Mouse (Mus musculus): Measurements from ENCODE around the gene Ctnnd2.
A peak's percentile ranks its signal among the peaks of the same experiment; 100 is the strongest.

Gene Ctnnd2

DNA sequence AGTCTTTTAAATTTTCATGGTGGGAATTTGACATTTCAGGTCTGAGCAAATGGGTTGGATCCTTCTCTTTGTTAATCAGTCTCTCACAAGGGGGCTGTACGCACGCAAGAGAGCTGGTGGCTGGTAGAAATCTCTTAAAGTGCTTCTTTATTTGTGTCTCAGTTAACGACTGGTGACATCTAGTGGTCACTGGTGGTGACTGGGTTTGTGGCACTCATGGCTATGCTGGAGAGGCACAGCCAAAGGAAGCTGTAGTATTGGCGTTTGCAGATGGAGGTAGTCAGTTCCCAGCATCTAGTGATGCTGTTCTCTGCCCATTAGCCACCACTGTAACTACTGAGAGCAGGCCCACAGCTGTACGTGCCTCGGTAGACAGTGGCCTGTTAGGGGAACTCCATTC, 568.3 kb downstream of the Ctnnd2 start:
- peak; percentile 49 for DNase-seq

DNA sequence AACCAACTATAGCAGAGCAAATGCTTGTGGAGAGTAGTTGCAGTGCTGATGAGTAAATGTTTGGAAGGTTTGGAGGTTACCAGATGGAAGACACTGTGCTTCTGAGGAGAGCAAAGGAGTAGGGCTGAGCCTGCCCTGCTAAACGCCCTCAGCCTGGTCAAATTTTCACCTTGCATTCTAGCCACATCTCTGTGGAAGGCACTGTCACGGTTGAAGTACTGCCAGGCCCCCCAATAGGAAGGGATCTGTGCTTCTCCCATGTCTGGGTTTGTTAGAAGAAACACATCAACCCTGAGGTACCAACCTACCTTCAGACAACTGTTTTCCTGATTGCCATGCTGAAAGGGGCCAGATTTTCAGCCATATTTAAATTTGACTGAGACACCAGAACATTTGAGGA, 585.6 kb downstream of the Ctnnd2 start:
- DNase-seq: no peak

DNA sequence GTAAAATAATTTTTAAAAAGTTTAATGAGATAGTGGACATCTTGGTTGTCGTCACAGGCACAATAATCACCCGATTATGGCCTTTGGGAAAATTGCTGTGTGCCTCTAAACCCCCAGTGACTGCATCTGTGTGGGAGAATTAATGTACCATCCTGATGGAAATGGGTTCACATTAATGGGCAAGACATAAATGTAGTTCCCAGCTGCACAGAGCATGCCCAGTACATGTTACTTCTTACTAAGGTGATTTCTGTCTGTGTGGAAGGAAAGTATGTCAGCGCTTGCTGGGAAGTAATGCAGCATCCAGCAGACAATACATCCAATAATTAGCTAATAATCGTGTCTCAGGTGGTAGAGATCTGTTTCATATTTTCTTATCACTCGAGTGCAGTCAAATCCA, 589.8 kb downstream of the Ctnnd2 start:
- no peak for DNase-seq

DNA sequence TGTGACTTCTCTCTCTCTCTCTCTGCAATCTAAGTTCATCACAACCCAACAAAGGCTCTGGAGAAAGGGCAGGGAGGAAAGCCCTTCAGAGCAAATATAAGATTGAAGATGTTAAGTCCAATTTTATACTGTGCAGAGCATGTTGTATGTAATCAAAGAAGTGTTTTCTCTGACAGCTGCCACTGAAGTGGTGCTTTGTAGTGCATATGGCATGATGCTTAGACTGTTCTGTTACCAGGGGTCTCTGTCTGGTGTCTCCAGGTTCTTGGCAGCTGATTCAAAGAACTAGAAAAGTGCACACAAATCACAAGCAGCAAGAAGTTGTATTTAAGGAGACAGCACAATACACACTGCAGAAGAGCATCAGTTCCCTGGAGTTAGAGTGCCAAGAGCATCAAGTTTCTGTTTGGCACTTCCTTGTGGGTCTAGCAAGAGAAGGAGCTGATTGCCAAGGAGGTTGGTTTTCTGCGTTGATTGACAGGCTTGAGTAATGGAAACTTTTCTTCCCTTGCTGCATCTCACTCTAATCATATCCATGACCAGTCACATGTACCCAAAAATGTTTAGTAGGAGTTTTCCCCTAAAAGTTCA, 590.4 kb downstream of the Ctnnd2 start:
- DNase-seq: no peak

DNA sequence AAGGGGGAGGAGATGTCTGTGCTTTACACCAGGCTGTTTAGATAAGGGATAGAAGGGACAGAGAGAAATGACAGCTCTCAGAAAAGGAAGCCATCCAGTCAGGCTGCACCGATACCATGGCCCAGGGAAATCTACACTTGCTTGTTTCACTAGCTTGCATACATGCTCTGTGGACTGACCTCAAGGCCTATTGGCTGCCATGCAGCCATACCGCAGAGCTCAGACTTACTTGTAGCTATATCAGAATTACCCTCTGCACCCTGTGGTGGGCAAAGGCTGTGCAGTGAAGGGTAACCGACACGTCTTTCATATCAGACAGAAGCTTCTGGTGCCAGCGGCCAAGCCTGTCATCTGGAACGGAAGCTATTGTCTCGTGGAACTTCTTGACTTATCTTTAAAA, 604.5 kb downstream of the Ctnnd2 start:
- DNase-seq: no peak

DNA sequence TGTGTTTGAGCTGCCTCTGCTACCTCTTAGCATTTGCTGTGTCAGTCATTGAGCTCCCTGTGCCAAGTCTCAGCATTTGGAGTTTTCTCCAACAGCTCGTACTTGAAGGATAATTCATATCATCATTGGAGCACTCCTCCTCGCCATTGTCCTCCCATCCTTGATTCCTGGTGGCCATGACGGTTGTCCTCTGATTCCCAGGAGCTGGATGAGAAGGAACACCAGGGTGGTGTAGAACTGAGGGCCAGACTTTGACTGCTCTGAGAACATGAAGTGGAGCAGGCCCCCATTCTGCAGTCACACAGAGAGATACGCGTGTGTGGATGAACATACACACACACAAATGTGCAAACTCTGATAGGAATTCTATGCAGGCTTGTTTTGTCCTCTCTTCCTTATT, 605.4 kb downstream of the Ctnnd2 start:
- DNase-seq: no peak

DNA sequence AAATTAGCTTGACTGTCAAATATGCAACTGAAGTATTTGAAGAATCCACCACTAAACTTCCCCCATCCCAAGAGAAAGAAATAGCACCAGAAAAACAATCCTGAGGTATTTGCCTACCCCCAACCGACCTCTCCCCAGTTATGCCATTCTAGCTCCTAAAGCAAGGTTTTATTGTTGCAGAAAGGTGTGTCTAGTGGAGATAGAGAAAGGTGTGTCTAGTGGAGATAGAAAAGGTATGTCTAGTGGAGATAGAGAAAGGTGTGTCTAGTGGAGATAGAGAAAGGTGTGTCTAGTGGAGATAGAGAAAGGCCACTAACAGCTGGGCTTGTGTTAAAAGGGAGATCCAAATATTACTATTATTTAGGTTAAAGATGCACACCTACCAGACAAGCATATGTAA, 607.5 kb downstream of the Ctnnd2 start:
- DNase-seq: no peak

DNA sequence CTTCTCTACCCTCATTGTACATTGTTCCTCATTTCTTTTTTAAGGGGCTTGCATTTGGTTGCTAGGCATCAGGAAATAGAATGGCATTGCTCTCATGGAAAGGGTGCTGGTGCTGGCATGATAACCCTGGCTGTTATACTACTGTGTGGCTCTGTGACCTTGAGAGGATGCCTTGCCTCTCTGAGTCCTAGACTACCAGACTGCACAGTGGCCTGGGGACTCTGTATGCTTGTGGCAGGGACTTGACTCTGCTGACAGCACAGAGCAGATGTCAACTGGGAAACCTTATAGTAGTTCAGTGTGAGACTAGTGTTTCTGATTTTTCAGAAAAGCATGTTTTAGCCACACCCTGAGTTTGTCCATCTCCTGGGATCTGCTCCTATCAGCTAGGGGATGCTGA, 608.6 kb downstream of the Ctnnd2 start:
- DNase-seq: no peak

DNA sequence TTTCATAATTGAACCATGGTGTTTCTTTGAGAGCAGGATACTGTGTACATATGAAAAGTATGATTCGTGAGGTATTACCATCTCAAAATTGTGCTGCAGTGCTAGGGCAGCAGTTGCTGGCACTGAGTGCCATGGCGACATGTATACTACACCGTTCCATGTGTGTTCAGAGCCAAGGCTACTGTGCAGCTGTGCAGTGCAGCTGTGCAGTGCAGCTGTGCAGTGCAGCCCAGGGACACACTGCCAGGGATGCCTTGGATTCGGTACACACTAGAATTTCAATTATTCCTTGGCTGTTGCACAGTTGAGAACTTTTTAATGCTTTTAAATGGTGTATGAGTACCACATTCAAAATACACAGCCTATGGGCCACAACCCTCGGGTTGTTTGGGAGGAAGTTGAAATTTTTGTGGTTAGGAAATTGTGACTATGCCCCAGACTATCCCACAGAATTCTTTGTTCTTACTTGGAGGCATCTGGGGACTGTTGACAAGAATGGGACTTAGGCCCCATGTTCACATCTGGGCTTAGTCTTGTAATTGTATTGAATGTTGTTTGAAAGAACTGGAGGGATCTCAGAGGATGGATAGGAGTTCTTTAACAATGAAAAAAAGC, 613.4 kb downstream of the Ctnnd2 start:
- no peak for DNase-seq

DNA sequence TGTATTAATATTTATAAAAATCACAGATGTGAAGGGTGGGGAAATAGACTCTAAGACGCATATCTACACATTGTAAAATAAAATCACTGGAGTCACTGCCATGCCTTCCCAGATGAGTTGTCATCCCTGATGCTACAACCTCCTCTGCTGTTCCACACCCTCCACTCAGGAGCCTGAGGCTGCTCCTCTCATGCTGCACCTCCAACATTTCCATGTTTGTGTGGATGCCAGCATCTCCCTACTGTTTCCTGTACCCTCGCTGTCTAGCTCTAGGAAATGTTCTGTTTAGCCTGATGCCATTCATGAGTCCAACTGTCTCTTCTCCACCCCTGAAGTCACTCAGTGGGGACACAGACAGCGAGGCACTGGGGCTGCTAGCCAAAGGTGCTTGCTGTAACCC, 620.9 kb downstream of the Ctnnd2 start:
- DNase-seq: no peak

DNA sequence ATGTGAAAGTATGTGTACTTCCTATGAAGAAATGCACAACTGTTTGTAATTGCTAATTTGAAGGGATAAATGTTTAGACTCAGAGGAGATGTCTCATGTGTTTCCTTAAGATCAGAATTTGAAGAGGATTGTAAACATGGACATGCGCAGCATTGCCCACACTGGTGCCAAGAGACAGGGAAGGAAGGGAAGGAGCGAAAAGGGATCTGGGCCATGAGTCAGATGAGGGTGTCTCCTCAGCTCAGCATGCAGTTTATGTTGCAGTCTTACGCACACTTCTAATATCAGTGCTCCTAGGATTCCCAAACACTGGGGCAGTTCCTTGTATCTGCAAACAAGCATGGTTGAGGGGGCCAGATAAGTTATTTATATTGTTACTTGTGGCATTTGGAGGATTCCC, 623.3 kb downstream of the Ctnnd2 start:
- DNase-seq: no peak

DNA sequence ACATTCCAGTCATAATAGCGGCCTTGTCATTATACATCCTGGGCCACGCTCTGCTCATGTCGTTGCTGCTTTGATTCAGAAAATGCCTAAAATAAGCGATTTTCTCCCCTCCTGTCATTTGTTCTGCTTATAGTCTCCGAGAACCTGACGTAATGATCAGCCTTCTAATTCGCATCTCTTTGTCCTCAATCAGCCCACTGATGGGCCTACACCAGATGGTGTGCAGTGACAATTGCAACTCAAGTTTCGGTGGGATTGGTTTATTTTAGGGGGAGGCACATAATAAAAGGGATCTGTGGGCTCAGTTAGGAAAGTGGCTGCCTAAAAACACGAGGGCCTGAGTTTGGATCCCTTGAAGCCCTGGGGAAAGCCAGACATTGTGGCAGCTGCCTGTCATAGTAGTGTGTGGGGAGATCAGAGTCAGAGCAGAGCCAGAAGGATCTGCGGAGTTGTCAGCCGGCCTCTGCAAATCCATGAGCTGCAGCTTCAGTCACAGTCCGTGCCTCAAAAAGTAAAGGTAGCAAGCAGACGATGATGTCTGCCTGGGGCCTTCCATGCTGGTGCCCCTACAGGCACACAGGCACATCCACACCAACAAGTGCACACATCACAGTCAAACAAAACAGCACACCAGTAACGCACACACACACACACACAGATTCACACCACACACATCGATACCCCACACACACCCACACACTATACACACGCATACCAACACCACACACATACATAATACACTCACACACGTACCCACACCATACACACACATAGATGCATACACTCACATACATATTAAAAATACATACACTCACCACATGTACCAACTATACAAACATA, 655.3 kb downstream of the Ctnnd2 start:
- no peak for DNase-seq

DNA sequence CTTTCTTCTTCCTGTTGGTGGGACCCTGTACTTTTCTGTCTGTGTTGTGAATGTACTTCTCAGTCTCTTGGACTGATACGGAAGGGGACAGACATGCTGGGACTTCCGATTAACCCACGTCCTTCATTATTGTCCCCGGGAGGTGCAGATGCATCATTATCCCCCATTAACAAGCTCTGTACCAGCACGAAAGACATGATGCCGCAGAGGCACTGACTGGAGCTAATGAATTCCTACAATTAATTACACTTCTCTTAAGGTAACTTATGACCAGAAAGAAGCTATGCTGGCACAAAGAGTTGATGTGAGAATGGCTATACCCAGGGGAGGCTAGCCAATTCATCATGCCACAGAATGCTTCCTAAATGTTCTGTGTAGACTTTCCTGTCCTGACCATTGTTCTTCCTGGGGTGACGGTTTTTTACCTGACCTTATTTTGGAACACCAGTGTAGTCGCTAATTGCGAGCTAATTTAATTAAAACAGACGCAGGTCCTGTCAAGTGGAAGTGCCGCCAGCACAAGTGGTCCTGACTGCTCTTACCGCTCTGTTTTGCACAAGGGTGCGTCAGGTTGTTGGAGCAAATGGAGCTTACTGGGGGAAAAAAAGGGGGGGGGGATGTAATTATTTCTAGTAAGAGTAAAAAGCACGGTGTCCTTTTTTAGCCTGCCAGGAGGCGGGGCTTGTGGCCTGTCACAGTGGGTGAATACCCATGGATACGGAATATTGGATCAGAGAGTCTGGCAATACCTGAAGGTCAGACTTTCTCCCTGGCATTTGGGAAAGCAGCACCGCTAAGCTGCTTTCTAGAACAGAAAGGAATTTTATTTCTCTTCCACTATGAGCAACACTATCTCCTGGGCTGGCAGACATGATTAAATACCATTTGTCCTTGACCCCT, 685.1 kb downstream of the Ctnnd2 start:
- DNase-seq: no peak

DNA sequence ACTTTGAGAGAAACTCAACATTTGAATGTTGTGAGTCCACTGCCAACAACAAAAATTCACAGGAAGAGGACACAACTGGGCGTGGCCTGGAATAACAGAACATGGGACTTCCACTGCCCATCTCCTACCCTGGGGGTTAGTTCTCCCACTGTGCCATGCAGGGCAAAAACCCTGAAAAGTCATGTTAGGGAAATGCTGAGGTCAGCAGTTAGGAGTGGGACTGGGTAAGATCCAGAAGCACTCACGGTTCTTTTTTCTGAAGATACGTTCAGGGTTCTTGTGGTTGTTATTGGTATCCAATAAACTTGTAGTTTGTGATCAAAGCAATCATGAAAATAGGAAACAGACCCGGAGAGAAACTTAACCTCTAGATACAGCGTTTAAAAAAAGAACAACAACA, 695.0 kb downstream of the Ctnnd2 start:
- DNase-seq: no peak

DNA sequence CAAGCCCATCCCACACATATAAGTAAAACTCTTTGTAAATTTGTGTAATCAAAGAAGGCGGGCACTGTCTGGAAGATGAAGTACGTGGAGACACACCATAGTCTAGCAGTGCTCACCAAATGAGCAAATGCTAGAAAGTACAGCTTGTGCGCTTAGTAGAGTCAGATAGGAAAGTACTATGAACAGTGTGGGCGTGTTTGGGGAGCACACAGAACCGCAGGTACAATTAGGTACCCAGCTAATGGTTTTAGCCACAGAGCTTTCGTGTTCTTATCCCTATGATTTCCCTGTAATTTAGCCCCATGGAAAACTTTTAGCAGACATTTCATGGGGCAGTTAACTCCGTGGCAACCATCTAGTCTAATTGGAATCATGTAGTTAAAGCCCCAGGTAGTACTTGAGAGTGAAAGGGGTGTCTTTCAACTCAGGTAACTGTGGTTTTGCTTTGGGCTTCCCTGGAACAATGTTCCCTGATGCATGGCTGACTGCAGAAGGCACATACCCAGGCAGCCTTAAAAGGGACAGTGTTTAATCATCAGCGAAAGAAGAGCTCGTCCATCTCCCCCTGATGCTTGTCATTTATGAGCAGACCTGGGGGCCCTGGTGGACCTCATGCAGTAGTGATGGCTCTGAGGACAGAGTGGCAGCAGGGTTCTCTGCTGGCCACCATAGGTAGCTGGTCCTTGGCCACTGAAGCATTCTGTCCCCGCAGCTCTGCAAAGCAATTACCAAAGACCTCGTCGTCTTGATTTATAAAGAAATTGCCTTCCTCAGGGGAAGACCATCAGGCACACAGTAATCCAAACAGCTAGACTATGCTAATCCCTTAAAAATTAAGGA, 697.5 kb downstream of the Ctnnd2 start:
- DNase-seq: no peak

DNA sequence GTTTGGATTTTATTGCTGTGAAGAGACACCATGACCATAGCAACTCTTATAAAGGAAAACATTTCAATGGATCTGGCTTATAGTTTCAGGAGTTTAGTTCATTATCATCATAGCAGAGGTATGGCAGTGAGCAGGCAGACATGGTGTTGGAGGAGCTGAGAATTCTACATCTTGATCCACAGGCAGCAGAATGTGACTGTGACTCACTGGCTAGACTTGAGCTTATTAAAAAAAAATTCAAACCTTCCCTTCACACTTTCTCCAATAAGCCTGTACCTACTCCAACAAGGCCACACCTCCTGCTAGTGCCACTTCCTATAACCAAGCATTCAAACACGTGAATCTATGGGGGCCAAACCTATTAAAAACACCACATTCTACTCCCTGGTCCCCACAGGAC, 703.1 kb downstream of the Ctnnd2 start:
- DNase-seq: no peak

DNA sequence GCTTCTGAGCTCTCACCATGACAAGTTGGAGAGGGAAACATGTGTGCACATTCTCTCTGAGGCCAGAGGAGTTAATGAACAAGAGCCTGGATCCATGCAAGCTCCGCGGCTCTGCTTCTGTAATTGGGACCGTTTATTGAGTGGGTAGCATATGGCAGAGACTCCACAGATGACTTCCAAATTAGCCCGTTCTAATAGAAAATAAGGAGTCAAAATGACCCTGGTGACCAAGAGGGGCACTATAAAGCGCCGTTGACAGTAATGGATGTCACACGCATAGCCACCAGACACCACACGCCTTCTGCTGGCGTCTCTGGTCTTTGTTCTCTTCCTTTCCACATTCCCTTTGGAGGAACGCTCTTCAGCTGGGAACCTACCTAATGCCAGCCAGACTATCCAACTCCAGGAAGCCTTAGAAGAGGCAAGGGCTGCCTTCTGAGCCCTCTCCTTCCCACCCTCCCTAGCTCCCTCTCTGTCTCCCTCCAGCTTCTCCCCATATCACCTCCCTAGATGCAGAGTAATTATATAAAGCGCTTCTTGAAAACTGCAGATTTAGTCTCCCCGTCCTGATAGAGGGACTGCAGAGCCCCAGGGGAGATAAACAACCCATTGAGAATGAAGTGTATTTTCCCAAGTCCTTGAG, 712.4 kb downstream of the Ctnnd2 start:
- DNase-seq: no peak

DNA sequence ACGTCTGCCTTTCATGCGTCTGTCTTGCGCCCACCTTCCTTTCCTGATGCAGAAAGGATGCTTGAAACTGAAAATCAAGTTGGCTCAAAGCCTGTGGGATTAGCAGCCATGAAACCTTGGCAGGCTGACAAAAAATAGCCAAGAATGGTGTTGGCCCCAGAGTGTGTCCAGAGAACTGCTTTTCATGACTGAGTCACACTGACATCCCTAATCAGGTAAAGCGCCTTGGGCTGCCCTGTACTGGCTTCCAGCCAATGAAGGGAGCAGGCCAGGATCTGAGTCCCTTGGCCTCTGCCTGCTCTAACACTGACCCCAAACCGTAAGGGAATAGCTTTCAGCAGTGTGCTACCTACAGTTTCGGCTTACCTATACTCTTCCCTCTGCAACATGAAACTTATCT, 713.0 kb downstream of the Ctnnd2 start:
- DNase-seq: no peak

DNA sequence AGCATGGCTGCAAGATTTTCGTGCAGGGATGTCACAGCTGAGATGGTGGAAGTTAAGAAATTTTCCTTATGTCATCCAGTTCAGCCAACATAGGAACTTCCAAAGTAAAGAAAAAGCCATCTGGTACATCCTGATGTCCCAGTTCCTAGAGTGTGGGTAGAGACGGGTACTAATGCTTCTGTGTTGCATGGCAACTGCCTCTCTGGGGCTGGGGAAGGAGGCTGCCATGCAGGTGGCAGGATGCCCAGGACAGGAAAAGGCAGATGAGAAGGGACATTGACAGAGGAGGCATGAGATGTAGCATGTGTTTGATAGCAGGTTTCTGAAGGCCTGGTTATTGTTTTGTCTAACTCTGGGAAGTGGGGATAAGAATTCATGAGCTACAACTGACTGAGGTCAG, 715.2 kb downstream of the Ctnnd2 start:
- DNase-seq: no peak

DNA sequence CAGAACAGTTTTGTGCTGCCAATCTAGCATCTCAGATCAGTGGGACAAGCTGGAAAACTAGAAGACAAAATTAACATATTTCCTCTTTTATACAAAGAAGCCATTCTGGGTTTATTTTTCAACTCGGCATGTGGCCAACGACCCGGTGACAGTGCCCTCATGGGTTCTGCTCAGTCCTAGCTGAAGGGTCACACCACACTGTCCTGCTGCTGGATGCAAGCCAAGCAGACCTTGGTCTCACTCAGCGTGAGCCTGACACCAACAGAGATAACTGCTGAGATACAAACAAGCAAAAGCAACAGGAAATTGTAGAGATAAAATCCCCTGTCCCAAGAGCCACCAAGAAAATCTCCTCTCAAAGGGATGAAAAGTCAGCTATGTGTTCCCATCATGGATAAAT, 719.6 kb downstream of the Ctnnd2 start:
- DNase-seq: no peak

DNA sequence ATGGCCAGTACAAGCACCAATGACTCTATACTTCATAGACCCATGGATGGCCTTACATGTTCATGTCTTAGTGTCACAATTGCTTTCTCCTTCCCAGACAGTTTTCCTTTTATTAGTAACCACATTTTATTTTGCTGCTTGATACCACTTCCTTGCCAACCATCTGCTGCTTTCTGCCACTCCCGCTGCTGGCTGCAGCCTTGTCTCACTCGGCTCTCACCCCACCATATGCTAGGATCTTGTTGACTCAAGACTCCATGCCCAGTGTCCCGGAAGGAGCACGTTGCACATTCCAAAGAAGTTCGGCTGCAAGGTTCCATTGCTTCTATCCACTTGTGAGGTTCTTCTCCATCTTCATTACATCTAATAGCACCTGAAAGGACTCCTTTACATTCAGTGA, 722.7 kb downstream of the Ctnnd2 start:
- DNase-seq: no peak

DNA sequence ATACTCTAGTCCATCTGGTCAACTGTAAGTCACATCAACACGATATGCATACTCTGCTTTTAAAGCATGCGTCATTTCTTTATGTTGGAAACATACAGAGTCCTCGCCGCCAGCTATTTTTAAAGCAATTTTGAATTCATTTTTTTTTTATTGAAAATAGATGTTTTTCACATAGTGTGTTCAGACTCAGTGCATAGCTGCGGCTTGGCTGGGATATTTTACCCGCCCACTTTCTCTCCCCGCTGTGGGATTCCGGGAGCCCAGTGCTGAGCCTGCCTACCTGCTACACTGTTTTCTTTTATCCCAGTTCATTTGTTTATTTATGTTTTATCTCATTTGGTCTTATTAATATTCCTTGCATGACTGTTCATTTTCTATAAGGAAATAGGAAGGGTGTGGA, 724.9 kb downstream of the Ctnnd2 start:
- no peak for DNase-seq

All from thymus, postnatal 14 days (tissue).